Mouse (Mus musculus) hindbrain, embryonic 14.5 days (tissue): ENCODE measurements at regions not wholly inside any gene's neighbourhood (a gene's known extent, or its start where the extent isn't known, plus 50 kb on each side); places are given as distances from the start of the nearest gene placed in this dataset.

ENCODE experiments used
- ATAC-seq: fragments of 200-750 bp; cut with Nextera tagmentation; 2 replicates; pipeline ENCODE4 v1.8.0; 2017; ENCODE audit warnings: moderate number of reproducible peaks, mild to moderate bottlenecking, moderate TSS enrichment, moderate library complexity; ENCODE audit not compliant: low FRiP score
- DNase-seq: peaks from one replicate; pipeline ENCODE4 v3.0.0-alpha.2; 2015; ENCODE audit warnings: low spot score
- H3K27ac ChIP-seq: fragments of 300-500 bp; sonication (generic); 2 replicates; pipeline ENCODE4 v1.5.1; 2014; ENCODE audit warnings: mild to moderate bottlenecking, moderate library complexity
- H3K27me3 ChIP-seq: fragments of 300-500 bp; sonication (generic); 2 replicates; pipeline ENCODE4 v1.6.1; 2014; ENCODE audit warnings: mild to moderate bottlenecking, low read length, mixed read lengths; ENCODE audit not compliant: control insufficient read depth, insufficient read depth
- H3K36me3 ChIP-seq: fragments of 300-500 bp; sonication (generic); replicated peaks from 2 replicates; pipeline ENCODE4 v1.6.1; 2014; ENCODE audit not compliant: control insufficient read depth, insufficient read depth
- H3K4me1 ChIP-seq: fragments of 300-500 bp; sonication (generic); replicated peaks from 2 replicates; pipeline ENCODE4 v1.6.1; 2014; ENCODE audit warnings: antibody characterized with exemption, low read length, mixed read lengths; ENCODE audit not compliant: control insufficient read depth, insufficient read depth
- H3K4me2 ChIP-seq: fragments of 300-500 bp; sonication (generic); replicated peaks from 2 replicates; pipeline ENCODE4 v1.6.1; 2014; ENCODE audit warnings: mild to moderate bottlenecking, moderate library complexity
- H3K4me3 ChIP-seq: fragments of 300-500 bp; sonication (generic); replicated peaks from 2 replicates; pipeline ENCODE4 v1.5.1; 2014; ENCODE audit warnings: mild to moderate bottlenecking, low read length
- H3K9ac ChIP-seq: fragments of 300-500 bp; sonication (generic); 2 replicates; pipeline ENCODE4 v1.6.1; 2014
- H3K9me3 ChIP-seq: fragments of 300-500 bp; sonication (generic); 2 replicates; pipeline ENCODE4 v1.6.1; 2016; ENCODE audit warnings: low read length; ENCODE audit not compliant: control insufficient read depth
- WGBS: fragments of 180-500 bp; shearing (Covaris S2); extraction: QIAGEN DNeasy Blood & Tissue Kit; methylation state at CpG from one replicate; pipeline ENCODE4 v1.1.7; 2014; 5-methylcytosine and 5-hydroxymethylcytosine counted together

- Histone ChIP-seq H3K4me3 (no peak overlapping the region), H3K9ac (no peak overlapping the region), H3K36me3 (no peaks in the 10 kb centered on the region), H3K9me3 (no peaks in the 10 kb centered on the region), H3K4me1 (no peaks in the 10 kb centered on the region), H3K27ac (no peak overlapping the region), H3K4me2 (no peak overlapping the region), H3K27me3 (no peaks in the 10 kb centered on the region)
- DNase-seq: no peak
- WGBS: 36% methylated on average over 4 of the region's 4 CpGs
- ATAC-seq: no peak
Measured at GRCm38 (mm10) chr10:29921658-29922057, 278.7 kb downstream of the Cenpw start.

GRCm38 (mm10) chr10:29897780-29898363 lies 302.5 kb downstream of the Cenpw start:
- no peaks in the 10 kb centered on the region for H3K9me3 ChIP-seq
- no peaks in the 10 kb centered on the region for H3K36me3 ChIP-seq
- no peak overlapping the region for H3K4me3 ChIP-seq
- no peak overlapping the region for H3K27ac ChIP-seq
- 39% methylated on average over 1 of the region's 1 CpGs for WGBS
- ATAC-seq (peak; percentile 57; the same call in 1 of the 2 replicates), DNase-seq (no peak)
- H3K4me1 ChIP-seq: no peaks in the 10 kb centered on the region
- H3K9ac ChIP-seq: no peak overlapping the region
- H3K4me2 ChIP-seq: no peak overlapping the region
- no peaks in the 10 kb centered on the region for H3K27me3 ChIP-seq

GRCm38 (mm10) chr10:29864566-29864965 lies 328.9 kb upstream of the Rspo3 start:
- no peaks in the 10 kb centered on the region for H3K4me1 ChIP-seq
- no peak overlapping the region for H3K4me2 ChIP-seq
- H3K36me3 ChIP-seq: no peaks in the 10 kb centered on the region
- ATAC-seq: no peak
- H3K9me3 ChIP-seq: no peaks in the 10 kb centered on the region
- DNase-seq: no peak
- H3K27ac ChIP-seq: no peak overlapping the region
- H3K4me3 ChIP-seq: no peak overlapping the region
- no peaks in the 10 kb centered on the region for H3K27me3 ChIP-seq
- no peak overlapping the region for H3K9ac ChIP-seq

- no peak for ATAC-seq
- no peak overlapping the region for H3K4me2 ChIP-seq
- H3K9ac ChIP-seq: no peak overlapping the region
- H3K9me3 ChIP-seq: no peaks in the 10 kb centered on the region
- H3K4me1 ChIP-seq: no peaks in the 10 kb centered on the region
- no peaks in the 10 kb centered on the region for H3K27me3 ChIP-seq
- WGBS: 2% methylated on average over 2 of the region's 2 CpGs
- no peak overlapping the region for H3K27ac ChIP-seq
- H3K4me3 ChIP-seq: no peak overlapping the region
- no peaks in the 10 kb centered on the region for H3K36me3 ChIP-seq
- DNase-seq: no peak
Measured at GRCm38 (mm10) chr10:29855749-29856313, 320.2 kb upstream of the Rspo3 start.

- Histone ChIP-seq H3K9ac (no peak overlapping the region), H3K27ac (no peak overlapping the region), H3K4me1 (no peaks in the 10 kb centered on the region), H3K27me3 (no peaks in the 10 kb centered on the region), H3K4me2 (no peak overlapping the region), H3K36me3 (no peaks in the 10 kb centered on the region), H3K4me3 (no peak overlapping the region), H3K9me3 (no peaks in the 10 kb centered on the region)
- WGBS: 53% methylated on average over 2 of the region's 2 CpGs
- ATAC-seq (no peak), DNase-seq (no peak)
Measured at GRCm38 (mm10) chr10:29852516-29852915, 316.8 kb upstream of the Rspo3 start.

- no peaks in the 10 kb centered on the region for H3K4me1 ChIP-seq
- H3K4me2 ChIP-seq: no peak overlapping the region
- H3K4me3 ChIP-seq: no peak overlapping the region
- WGBS: 87% methylated on average over 5 of the region's 5 CpGs
- no peak overlapping the region for H3K9ac ChIP-seq
- no peak overlapping the region for H3K27ac ChIP-seq
- DNase-seq (no peak), ATAC-seq (no peak)
- H3K27me3 ChIP-seq: no peaks in the 10 kb centered on the region
- H3K9me3 ChIP-seq: no peaks in the 10 kb centered on the region
- no peaks in the 10 kb centered on the region for H3K36me3 ChIP-seq
Measured at GRCm38 (mm10) chr10:29824939-29825658, 289.4 kb upstream of the Rspo3 start.

- no peaks in the 10 kb centered on the region for H3K9me3 ChIP-seq
- no peaks in the 10 kb centered on the region for H3K4me1 ChIP-seq
- no peaks in the 10 kb centered on the region for H3K27me3 ChIP-seq
- H3K36me3 ChIP-seq: no peaks in the 10 kb centered on the region
- DNase-seq (no peak), ATAC-seq (no peak)
- H3K4me2 ChIP-seq: no peak overlapping the region
- H3K9ac ChIP-seq: no peak overlapping the region
- H3K4me3 ChIP-seq: no peak overlapping the region
- no peak overlapping the region for H3K27ac ChIP-seq
Measured at GRCm38 (mm10) chr10:29824413-29824812, 288.7 kb upstream of the Rspo3 start.

GRCm38 (mm10) chr10:29823177-29823576 lies 287.5 kb upstream of the Rspo3 start:
- Histone ChIP-seq H3K36me3 (no peaks in the 10 kb centered on the region), H3K27me3 (no peaks in the 10 kb centered on the region), H3K9me3 (no peaks in the 10 kb centered on the region), H3K4me1 (no peaks in the 10 kb centered on the region), H3K9ac (no peak overlapping the region), H3K4me2 (no peak overlapping the region), H3K4me3 (no peak overlapping the region), H3K27ac (no peak overlapping the region)
- WGBS: 86% methylated on average over 2 of the region's 2 CpGs
- ATAC-seq (no peak), DNase-seq (no peak)

GRCm38 (mm10) chr10:29803915-29804545 lies 268.4 kb upstream of the Rspo3 start:
- Histone ChIP-seq H3K27ac (no peak overlapping the region), H3K36me3 (no peaks in the 10 kb centered on the region), H3K4me3 (no peak overlapping the region), H3K4me2 (no peak overlapping the region), H3K4me1 (no peaks in the 10 kb centered on the region), H3K9me3 (no peaks in the 10 kb centered on the region), H3K9ac (no peak overlapping the region), H3K27me3 (no peaks in the 10 kb centered on the region)
- DNase-seq (peak; percentile 72), ATAC-seq (peak; percentile 84)
- WGBS: 43% methylated on average over 6 of the region's 6 CpGs
